Mouse (Mus musculus): ENCODE data around the gene Lce1m.
"Not testable (repeated sequence)": the region's sequence is repeated elsewhere in the genome, so short reads cannot be mapped to it uniquely, and the experiment has no call there.

Lce1m gene

GRCm38 (mm10) chr3:93018960-93019359 lies at the start of gene Lce1m:
Gene Lce1m (minus strand): TSS chr3:93019060.
- DNase-seq (ENCODE audit: low read depth, low spot score) = no peak

DNA sequence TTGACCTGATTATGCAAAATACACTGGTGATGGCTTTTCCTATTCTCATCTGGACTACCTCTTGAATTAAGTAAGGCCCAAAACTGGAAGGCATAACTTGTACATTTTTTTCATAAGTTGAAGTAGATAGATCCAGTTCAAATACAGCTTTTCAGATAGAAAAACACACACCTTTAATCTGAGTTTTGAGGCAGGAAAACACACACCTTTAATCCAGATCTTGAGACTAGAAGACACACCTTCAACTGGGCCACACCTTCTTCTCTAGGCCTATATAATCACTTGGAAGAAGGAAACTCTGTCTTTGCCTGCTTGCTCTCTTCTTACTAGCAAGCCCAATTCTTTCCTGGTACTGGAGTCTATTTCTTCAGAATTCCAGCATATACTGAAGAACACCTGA lies 49.7 kb upstream of the Lce1m start, which contains the start of gene Gm4858:
TSS of gene Gm4858 (plus strand) at position 301 of the 400 bp plus-strand sequence.
- not testable (repeated sequence) for DNase-seq (ENCODE audit: low read depth, low spot score)

- peak; percentile 2 for DNase-seq (ENCODE audit: low read depth, low spot score)
These were observed 34.1 kb upstream of the Lce1m start for GRCm38 (mm10) chr3:93052826-93053474.

DNA sequence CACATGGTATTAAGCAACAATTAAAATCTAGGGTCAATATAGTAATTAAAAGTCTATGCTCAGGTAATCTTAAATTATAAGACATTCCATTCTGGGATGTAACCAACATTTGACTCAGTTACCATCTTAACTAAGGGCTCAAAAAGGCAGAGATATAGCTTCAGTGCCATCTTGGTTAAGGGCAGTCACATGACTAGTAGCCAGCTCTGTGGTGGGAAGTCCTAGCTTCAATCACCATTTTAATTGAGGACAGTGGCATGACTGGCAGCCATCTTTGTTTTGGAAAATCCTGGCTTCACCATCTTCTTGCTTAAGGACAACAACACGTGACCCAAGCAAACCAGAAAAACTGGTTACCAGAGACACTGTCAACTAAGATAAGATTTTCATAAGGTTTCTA lies 31.3 kb upstream of the Lce1m start:
- DNase-seq (ENCODE audit: low read depth, low spot score) = no peak

- peak; percentile 3 for DNase-seq (ENCODE audit: low read depth, low spot score)
These were observed 12.6 kb upstream of the Lce1m start for GRCm38 (mm10) chr3:93031450-93031849.

- no peak for DNase-seq (ENCODE audit: low read depth, low spot score)
These were observed 6.6 kb upstream of the Lce1m start for GRCm38 (mm10) chr3:93025486-93025885.

GRCm38 (mm10) chr3:93023411-93024184 lies 4.7 kb upstream of the Lce1m start:
- no peak for DNase-seq (ENCODE audit: low read depth, low spot score)

DNA sequence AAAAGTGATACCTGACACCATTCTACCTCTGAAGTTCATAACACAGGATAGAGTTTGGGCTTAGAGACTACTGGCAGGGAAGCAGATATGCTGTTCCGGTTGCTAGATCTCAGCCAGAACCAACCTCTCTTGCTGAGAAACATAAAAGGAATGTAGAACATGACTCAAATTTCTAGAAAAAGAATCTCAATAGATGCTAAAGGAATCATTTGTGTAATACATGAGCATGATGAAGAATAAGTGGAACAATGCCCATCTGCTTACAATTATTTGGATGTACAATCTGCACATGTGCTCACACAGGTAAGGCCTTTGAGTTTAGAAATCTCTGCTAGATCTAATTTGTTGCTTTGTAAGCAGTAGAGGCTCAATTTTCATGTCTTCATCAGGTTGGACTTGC lies 2.3 kb upstream of the Lce1m start:
- DNase-seq (ENCODE audit: low read depth, low spot score) = no peak

DNA sequence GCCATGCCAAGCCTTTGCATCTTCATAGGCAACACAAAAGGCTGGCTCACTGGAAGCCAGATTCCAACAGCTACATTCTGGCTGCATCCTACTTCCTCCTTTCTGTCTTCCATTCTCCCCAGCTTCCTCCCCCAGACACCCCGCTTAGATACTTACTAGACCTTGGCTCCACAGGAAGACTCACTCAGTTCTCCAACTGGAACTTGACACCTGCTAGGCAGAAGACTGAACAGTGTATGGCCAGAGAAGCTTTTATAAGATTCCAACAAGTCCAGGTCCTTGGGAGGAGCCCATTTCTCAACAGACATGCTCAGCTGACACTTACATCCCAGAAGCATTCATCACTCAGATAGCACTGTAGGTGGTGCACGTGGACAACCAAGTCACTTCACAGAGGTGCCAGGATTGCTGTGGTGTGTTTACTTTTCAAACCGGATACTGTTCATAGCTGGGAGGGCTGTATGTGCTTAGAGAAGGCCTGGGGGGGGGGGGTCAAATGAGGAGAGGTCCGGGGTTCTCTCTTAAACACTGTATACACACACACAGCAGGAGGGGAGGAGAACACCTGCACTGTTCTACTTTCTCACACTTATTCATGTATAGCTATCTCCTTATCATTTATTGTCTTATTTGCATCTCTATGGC lies 3.3 kb downstream of the Lce1m start, which contains the start of gene Crct1:
TSS of gene Crct1 (minus strand) at position 228 of the 645 bp plus-strand sequence.
- DNase-seq (ENCODE audit: low read depth, low spot score) = no peak

DNA sequence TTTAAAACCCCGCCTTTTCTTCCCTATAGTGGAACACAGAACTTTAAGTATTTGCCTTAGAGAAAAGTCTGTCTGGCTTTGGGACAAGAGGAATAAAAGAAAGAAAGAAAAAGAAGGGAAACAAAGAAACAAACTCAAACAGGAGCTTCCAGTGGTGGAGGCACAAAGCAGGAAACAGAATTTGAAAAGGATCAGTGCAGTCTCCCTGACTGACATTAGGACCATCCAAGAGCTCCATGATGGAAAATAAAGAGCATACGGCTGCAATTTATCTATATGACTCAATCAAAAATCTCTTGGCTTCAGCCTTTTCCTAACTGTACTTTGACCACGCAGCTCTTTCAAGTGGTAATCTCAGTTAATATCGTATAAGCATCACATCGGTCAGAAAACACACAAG lies 4.0 kb downstream of the Lce1m start:
- no peak for DNase-seq (ENCODE audit: low read depth, low spot score)

- no peak for DNase-seq (ENCODE audit: low read depth, low spot score)
These were observed 4.5 kb downstream of the Lce1m start for GRCm38 (mm10) chr3:93014378-93014801.

GRCm38 (mm10) chr3:93002843-93003242 lies 16.0 kb downstream of the Lce1m start:
- DNase-seq (ENCODE audit: low read depth, low spot score) = no peak

- no peak for DNase-seq (ENCODE audit: low read depth, low spot score)
These were observed 18.2 kb downstream of the Lce1m start for GRCm38 (mm10) chr3:93000621-93001020.

DNA sequence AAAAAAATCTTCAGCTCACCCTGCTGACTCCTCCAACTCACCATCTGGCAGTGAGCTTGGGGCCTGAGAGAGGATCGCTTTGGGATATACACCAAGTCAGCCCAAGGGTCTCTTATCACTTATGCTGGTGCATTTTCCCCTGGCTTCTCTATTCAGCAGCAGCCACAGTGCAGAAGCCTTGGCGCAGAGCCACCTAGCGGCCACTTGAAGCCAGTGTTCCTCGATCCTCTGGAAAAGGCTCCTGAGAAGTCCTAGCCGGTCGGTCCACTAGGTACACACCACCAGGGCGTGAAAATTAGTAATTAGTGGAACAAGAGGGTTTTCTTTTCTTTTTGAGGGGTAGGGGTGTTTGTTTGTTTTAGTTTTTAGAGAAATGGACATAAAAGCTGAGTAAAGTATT lies 20.2 kb downstream of the Lce1m start:
- DNase-seq (ENCODE audit: low read depth, low spot score) = peak; percentile 16

DNA sequence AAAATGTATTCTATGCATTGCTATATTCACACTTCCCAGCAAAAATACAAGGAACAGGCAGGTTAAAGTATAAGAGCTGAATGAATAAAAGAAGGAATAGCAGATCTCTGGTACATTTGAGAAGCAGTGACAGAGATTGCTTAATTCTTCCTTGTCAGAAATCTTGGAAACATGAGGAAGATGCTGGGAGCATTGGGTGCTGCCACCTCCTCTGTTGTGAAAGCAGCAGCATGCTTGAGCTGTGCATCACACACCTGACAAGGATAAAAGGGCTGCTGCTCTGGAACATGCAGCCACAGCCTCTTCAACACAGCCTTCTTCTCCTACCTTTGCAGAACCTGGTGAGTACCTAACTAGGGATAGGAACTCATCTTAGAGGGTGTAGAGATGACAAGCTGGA lies 26.9 kb downstream of the Lce1m start, which contains the start of gene Lce3f:
TSS of gene Lce3f (plus strand) at position 301 of the 400 bp plus-strand sequence.
- no peak for DNase-seq (ENCODE audit: low read depth, low spot score)

GRCm38 (mm10) chr3:92978484-92978883 lies 40.4 kb downstream of the Lce1m start:
- no peak for DNase-seq (ENCODE audit: low read depth, low spot score)
